Mouse (Mus musculus) brain, embryonic 14.5 days (tissue): ENCODE results near the gene Ddr1.

Experiments
- CTCF ChIP-seq: fragments of 200-500 bp; IDR thresholded peaks from 2 replicates; pipeline ENCODE4 v1.5.1; 2012; ENCODE audit warnings: inconsistent platforms, mild to moderate bottlenecking, moderate library complexity, borderline replicate concordance; ENCODE audit not compliant: insufficient read depth, insufficient read length; ENCODE audit errors: extremely low read depth
- POLR2A ChIP-seq: fragments of 200-500 bp; IDR thresholded peaks from 2 replicates; pipeline ENCODE4 v1.6.1; 2012; ENCODE audit warnings: mild to moderate bottlenecking, inconsistent platforms, borderline replicate concordance; ENCODE audit not compliant: poor library complexity, insufficient read depth, insufficient read length, severe bottlenecking; ENCODE audit errors: extremely low read depth

DNA sequence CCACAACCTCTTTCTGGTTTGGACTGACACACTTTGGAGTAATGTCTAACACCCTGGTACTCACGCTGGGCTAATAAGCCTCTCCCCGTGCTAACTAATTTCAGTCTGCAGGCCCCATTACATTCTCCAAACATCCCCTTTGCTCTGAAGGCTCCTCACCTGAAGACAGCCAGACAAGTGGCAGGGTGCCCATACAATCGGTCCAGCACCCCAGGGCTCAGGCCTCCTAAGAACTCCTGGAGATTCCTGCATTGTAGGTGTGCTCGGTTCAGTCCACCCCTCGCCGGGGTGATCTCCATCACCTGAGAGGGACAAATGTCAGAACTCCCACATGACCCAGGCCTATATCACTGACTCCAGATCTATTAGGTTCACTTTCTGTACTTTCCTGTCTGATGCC is 31.9 kb downstream of the Ddr1 start:
- no peak for TF ChIP-seq CTCF
- no peak for TF ChIP-seq POLR2A
